Mouse (Mus musculus): ENCODE results near the gene Mlip.
"Not testable (repeated sequence)": the region's sequence is repeated elsewhere in the genome, so short reads cannot be mapped to it uniquely, and the experiment has no call there.

The Mlip gene

GRCm38 (mm10) chr9:77352432-77353175, at the start of gene Mlip:
Gene Mlip, minus strand, starts transcription at chr9:77352969.
- DNase-seq (ENCODE audit: low spot score in 2 of 2) = no peak

DNA sequence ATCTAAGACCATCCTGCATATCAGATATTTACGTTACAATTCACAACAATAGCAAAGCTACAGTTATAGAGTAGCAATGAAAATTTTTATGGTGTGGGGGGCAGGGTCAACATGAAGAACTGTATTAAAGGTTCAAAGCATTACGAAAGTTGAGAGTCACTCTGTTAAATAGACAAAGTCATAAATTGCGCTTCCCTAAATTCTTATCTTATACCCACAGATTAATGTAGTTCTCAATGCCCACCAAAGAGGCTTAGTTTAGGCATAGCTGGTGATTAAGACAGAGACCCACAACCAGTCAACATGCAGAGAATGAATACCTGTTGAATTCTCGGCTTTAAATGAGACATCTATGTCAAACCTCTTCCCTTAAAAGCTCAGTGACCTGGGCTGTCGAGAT, 47.0 kb upstream of the Mlip start:
- DNase-seq (ENCODE audit: low spot score in 2 of 2) = no peak

GRCm38 (mm10) chr9:77398856-77399631, 46.3 kb upstream of the Mlip start:
- no peak for DNase-seq (ENCODE audit: low spot score in 2 of 2)

DNA sequence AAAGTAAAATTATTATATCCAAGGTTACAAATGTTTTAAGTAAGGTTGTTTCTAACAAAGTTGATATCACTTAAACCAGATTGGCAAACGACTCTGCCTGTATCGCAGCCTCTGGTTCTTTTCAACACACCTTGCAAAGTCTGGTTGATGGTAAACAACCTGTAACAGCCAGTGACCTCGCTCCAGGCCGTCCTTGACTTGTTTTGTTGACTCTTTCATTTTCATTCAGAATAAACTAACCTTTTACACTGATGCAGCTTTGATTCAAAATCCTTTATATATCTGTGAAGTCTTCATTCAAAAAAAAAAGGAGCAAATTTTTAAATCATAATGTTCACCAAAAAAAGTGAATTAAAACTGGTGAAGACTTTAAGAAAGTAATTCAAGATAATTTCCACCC, 44.3 kb upstream of the Mlip start:
- DNase-seq (ENCODE audit: low spot score in 2 of 2) = no peak

DNA sequence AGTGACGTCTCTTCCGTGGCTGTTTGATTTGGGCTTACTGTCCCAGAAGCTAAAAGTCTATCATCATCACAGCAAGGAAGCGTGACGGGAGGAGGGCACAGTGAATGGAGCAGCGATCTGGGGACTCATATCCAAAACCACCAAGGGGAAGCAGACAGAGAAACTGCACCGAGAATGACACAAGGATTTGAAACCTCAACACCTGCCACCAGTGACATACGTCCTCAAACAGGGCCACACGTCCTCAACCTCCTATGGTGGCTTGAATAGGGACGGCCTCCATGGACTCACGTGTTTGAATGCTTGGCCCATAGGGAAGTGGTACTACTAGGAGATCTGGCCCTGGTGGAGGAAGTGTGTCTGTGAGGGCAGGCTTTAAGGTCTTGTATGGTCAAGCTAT, 38.5 kb upstream of the Mlip start:
- DNase-seq (ENCODE audit: low spot score in 2 of 2) = no peak

- no peak for DNase-seq (ENCODE audit: low spot score in 2 of 2)
Observed at GRCm38 (mm10) chr9:77388956-77389355, 36.2 kb upstream of the Mlip start.

DNA sequence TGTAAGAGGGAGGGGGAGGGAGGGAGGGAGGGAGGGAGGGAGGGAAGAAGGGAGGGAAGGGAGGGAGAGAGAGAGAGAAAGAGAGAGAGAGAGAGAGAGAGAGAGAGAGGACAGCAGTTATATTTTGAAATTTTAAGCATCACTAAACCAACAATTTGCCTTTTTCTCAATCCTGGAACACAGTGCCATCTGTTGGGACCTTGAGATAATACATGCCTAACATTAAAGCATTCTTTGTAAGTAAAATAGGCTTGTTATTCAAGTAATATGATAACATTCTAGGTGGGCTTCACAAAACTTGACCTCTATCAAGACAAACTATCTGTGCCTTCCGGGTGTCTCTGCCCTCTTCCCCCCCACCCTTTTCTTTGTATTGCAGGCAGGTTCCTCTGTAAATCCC, 34.0 kb upstream of the Mlip start:
- peak in 1 of 2 experiments; percentile 12 for DNase-seq (ENCODE audit: low spot score in 2 of 2)

DNA sequence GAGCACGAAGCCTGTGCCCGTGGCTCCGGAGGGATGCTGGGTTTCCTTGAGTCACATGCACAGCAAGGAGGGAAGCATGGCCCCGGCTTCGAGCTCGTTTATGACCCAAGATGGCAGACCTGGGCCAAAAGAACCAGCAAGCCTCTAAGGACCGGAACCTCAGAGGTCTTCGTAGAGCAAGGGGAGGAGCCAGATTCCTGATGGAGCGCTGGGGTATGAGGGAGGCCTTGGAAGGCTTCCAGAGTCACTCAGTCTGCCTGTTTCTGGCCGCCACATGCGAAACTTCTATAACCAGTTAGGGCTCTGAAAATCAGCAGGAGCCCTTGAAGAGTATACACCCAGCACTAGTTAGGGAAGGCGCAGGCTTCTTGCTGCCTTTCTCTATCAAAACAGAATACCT, 32.8 kb upstream of the Mlip start:
- no peak for DNase-seq (ENCODE audit: low spot score in 2 of 2)

DNA sequence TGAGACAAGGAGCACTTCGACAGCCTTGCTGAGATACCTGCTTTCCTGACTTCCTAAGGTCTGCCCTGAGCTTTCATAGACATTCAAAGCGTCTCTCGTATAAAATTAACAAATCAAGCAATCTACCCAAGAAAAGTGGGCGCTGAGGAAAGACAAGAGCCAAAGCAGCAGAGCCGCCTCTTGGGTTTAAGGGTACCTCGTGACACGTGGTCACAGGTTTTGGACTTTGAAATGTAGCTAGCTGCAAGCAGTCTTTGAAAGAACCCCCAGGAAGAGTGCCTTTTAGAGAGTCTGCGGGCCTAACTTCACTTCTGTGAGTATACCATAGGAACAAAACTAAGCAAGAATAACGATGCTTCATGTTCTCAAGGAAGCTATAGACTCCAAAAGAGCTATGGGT, 31.9 kb upstream of the Mlip start:
- no peak for DNase-seq (ENCODE audit: low spot score in 2 of 2)

- no peak for DNase-seq (ENCODE audit: low spot score in 2 of 2)
Observed at GRCm38 (mm10) chr9:77383951-77384350, 31.2 kb upstream of the Mlip start.

- no peak for DNase-seq (ENCODE audit: low spot score in 2 of 2)
Observed at GRCm38 (mm10) chr9:77382514-77382913, 29.7 kb upstream of the Mlip start.

DNA sequence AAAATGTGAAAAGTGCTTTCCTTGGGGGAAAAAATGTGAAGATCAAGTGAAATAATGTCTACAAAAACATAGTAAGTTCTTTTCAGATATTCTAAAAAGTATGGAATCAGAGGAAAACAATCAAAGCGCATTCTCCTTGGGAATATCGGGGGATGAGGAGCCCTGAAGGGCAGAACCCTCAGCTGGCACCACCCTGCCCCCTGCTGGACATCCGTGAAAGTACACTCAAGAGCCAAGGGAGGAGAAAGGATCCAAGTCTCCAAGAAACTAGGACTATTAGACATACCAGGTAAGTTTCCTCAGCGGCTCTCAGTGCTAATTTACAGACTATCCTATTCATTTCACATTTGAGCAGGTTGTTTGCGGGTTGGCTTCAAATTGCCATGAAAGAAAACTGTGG, 28.8 kb upstream of the Mlip start:
- DNase-seq (ENCODE audit: low spot score in 2 of 2) = peak; percentile 22 to 58

GRCm38 (mm10) chr9:77379625-77380024, 26.9 kb upstream of the Mlip start:
- peak; percentile 42 to 72 for DNase-seq (ENCODE audit: low spot score in 2 of 2)

- no peak for DNase-seq (ENCODE audit: low spot score in 2 of 2)
Observed at GRCm38 (mm10) chr9:77377696-77378095, 24.9 kb upstream of the Mlip start.

- DNase-seq (ENCODE audit: low spot score in 2 of 2) = peak; percentile 32 to 58
Observed at GRCm38 (mm10) chr9:77377082-77377481, 24.3 kb upstream of the Mlip start.

DNA sequence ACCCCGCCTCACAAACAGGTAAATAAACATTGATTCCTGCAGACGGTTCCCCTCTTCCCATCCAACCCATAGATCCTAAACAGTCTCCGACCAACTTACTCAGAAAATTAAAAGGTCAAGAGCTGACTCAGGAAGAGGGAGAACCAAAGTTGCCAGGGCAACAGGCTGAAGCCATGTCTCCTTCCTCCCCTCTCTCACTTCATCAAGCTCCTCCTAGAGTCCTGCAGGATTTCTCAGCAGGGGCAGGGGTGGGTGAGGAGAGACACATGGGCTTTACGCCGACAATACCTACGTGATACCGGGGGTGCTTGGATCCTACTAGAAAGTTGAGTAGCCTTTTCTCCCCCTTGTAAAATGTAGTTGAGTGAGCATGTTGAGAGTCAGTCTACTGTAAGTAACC, 23.8 kb upstream of the Mlip start:
- DNase-seq (ENCODE audit: low spot score in 2 of 2) = no peak

GRCm38 (mm10) chr9:77370706-77371105, 17.9 kb upstream of the Mlip start:
- no peak for DNase-seq (ENCODE audit: low spot score in 2 of 2)

DNA sequence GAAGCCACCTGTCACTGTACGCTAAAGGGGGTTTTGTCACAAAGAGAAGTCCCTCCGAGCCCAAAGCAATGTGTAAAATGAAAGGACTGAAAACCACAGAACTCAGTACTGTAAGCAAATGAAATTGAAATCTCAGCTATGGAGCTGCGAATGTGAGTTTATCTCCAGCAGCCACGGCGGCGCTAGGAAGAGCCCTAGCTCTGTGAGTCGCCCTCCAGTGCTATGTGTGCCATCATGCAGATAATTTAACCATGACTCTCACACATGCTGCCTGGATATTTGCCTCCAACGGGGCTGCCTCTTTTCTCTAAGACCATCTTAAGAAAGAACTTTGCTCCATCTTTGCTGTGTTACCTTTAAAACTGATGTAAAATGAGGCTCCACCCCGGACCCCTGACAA, 16.5 kb upstream of the Mlip start:
- DNase-seq (ENCODE audit: low spot score in 2 of 2) = no peak

GRCm38 (mm10) chr9:77364681-77365080, 11.9 kb upstream of the Mlip start:
- DNase-seq (ENCODE audit: low spot score in 2 of 2) = not testable (repeated sequence)

- DNase-seq (ENCODE audit: low spot score in 2 of 2) = no peak
Observed at GRCm38 (mm10) chr9:77362906-77363305, 10.1 kb upstream of the Mlip start.

- DNase-seq (ENCODE audit: low spot score in 2 of 2) = no peak
Observed at GRCm38 (mm10) chr9:77360654-77361053, 7.9 kb upstream of the Mlip start.

- DNase-seq (ENCODE audit: low spot score in 2 of 2) = no peak
Observed at GRCm38 (mm10) chr9:77359278-77359973, 6.7 kb upstream of the Mlip start.

- DNase-seq (ENCODE audit: low spot score in 2 of 2) = no peak
Observed at GRCm38 (mm10) chr9:77353942-77354341, 1.2 kb upstream of the Mlip start.

All from thymus, postnatal 10 days (tissue).